Mouse (Mus musculus) neural tube, embryonic 12.5 days (tissue): Measurements from ENCODE around the gene Phf21a. TPM values are rescaled to one million over a fixed set of nuclear protein-coding genes. Genes with fewer than 3 reads are reported as not detected.

ENCODE experiments used
- ATAC-seq: fragments of 200-750 bp; cut with Nextera tagmentation; 2 replicates; pipeline ENCODE4 v1.8.0; 2017; ENCODE audit warnings: low read depth, mild to moderate bottlenecking, moderate TSS enrichment, moderate library complexity; ENCODE audit not compliant: low FRiP score
- H3K27ac ChIP-seq: fragments of 300-500 bp; sonication (generic); 2 replicates; pipeline ENCODE4 v1.5.1; 2016
- H3K27me3 ChIP-seq: fragments of 300-500 bp; sonication (generic); replicated peaks from 2 replicates; pipeline ENCODE4 v1.6.1; 2016; ENCODE audit warnings: mild to moderate bottlenecking
- H3K36me3 ChIP-seq: fragments of 300-500 bp; sonication (generic); 2 replicates; pipeline ENCODE4 v1.6.1; 2016; ENCODE audit warnings: mild to moderate bottlenecking
- H3K4me1 ChIP-seq: fragments of 300-500 bp; sonication (generic); 2 replicates; pipeline ENCODE4 v1.6.1; 2016
- H3K4me2 ChIP-seq: fragments of 300-500 bp; sonication (generic); replicated peaks from 2 replicates; pipeline ENCODE4 v1.6.1; 2016; ENCODE audit warnings: mild to moderate bottlenecking
- H3K4me3 ChIP-seq: fragments of 300-500 bp; sonication (generic); 2 replicates; pipeline ENCODE4 v1.5.1; 2016
- H3K9ac ChIP-seq: fragments of 300-500 bp; sonication (generic); 2 replicates; pipeline ENCODE4 v1.6.1; 2016; ENCODE audit warnings: mild to moderate bottlenecking
- H3K9me3 ChIP-seq: fragments of 300-500 bp; sonication (generic); 2 replicates; pipeline ENCODE4 v1.6.1; 2016; ENCODE audit warnings: mild to moderate bottlenecking
- WGBS: fragments of 180-500 bp; shearing (Covaris S2); methylation state at CpG from one replicate; pipeline ENCODE4 v1.1.7; 2016; 5-methylcytosine and 5-hydroxymethylcytosine counted together
- polyA plus RNA-seq: library from polyadenylated mRNA; unstranded; fragments of >200 nt; fragmentation: Nextera tagmentation; extraction: Ambion mirVana; gene quantifications from 2 replicates; pipeline ENCODE4 v1.2.1, GENCODE M21; 2016

Phf21a gene
- polyA plus RNA-seq, result 37.9 and 38.4 TPM in 2 replicates

GRCm38 (mm10) chr2:92092817-92093216 lies at the start of gene Phf21a:
TSS of gene Phf21a (plus strand) at chr2:92093117.
- ATAC-seq, result no peak
- WGBS, result 79% methylated on average over 2 of the region's 2 CpGs
- Histone ChIP-seq H3K36me3 (no peaks in the 10 kb centered on the region), H3K4me3 (no peak within 1 kb of the TSS), H3K9ac (no peak within 1 kb of the TSS), H3K27me3 (no peaks in the 10 kb centered on the region), H3K9me3 (no peaks in the 10 kb centered on the region), H3K4me1 (no peaks in the 10 kb centered on the region), H3K4me2 (no peak within 1 kb of the TSS), H3K27ac (no peak within 1 kb of the TSS)

GRCm38 (mm10) chr2:92043285-92043684 lies 49.6 kb upstream of the Phf21a start:
- no peak for ATAC-seq
- H3K27me3 ChIP-seq, result no peaks in the 10 kb centered on the region
- no peaks in the 10 kb centered on the region for H3K9me3 ChIP-seq
- H3K4me1 ChIP-seq, result no peaks in the 10 kb centered on the region
- no peak overlapping the region for H3K4me3 ChIP-seq
- no peak overlapping the region for H3K9ac ChIP-seq
- H3K36me3 ChIP-seq, result no peaks in the 10 kb centered on the region
- 87% methylated on average over 12 of the region's 12 CpGs for WGBS
- no peak overlapping the region for H3K27ac ChIP-seq
- H3K4me2 ChIP-seq, result no peak overlapping the region

- no peaks in the 10 kb centered on the region for H3K9me3 ChIP-seq
- H3K27ac ChIP-seq, result no peak overlapping the region
- ATAC-seq, result no peak
- WGBS, result 42% methylated on average over 4 of the region's 4 CpGs
- H3K4me3 ChIP-seq, result no peak overlapping the region
- no peaks in the 10 kb centered on the region for H3K27me3 ChIP-seq
- no peak overlapping the region for H3K9ac ChIP-seq
- no peak overlapping the region for H3K4me2 ChIP-seq
- H3K4me1 ChIP-seq, result no peaks in the 10 kb centered on the region
- no peaks in the 10 kb centered on the region for H3K36me3 ChIP-seq
These were observed 45.3 kb upstream of the Phf21a start for GRCm38 (mm10) chr2:92047601-92048000.

GRCm38 (mm10) chr2:92048034-92048690 lies 44.8 kb upstream of the Phf21a start:
- no peak for ATAC-seq
- H3K4me1 ChIP-seq, result no peaks in the 10 kb centered on the region
- H3K27me3 ChIP-seq, result no peaks in the 10 kb centered on the region
- no peaks in the 10 kb centered on the region for H3K9me3 ChIP-seq
- H3K4me2 ChIP-seq, result no peak overlapping the region
- no peak overlapping the region for H3K27ac ChIP-seq
- WGBS, result 76% methylated on average over 9 of the region's 9 CpGs
- no peak overlapping the region for H3K4me3 ChIP-seq
- no peak overlapping the region for H3K9ac ChIP-seq
- H3K36me3 ChIP-seq, result no peaks in the 10 kb centered on the region

GRCm38 (mm10) chr2:92052188-92052587 lies 40.7 kb upstream of the Phf21a start:
- WGBS, result 78% methylated on average over 8 of the region's 8 CpGs
- no peaks in the 10 kb centered on the region for H3K9me3 ChIP-seq
- no peak overlapping the region for H3K9ac ChIP-seq
- no peak overlapping the region for H3K4me2 ChIP-seq
- H3K36me3 ChIP-seq, result no peaks in the 10 kb centered on the region
- ATAC-seq, result no peak
- H3K27me3 ChIP-seq, result peaks cover 15% of the 10 kb centered on the region
- H3K4me1 ChIP-seq, result peaks cover 8% of the 10 kb centered on the region
- no peak overlapping the region for H3K27ac ChIP-seq
- no peak overlapping the region for H3K4me3 ChIP-seq

- no peak overlapping the region for H3K4me2 ChIP-seq
- H3K9me3 ChIP-seq, result no peaks in the 10 kb centered on the region
- no peak overlapping the region for H3K4me3 ChIP-seq
- no peak overlapping the region for H3K9ac ChIP-seq
- H3K27ac ChIP-seq, result no peak overlapping the region
- H3K4me1 ChIP-seq, result peaks cover 8% of the 10 kb centered on the region
- 48% methylated on average over 2 of the region's 2 CpGs for WGBS
- H3K36me3 ChIP-seq, result no peaks in the 10 kb centered on the region
- peaks cover 15% of the 10 kb centered on the region for H3K27me3 ChIP-seq
- no peak for ATAC-seq
These were observed 40.2 kb upstream of the Phf21a start for GRCm38 (mm10) chr2:92052754-92053153.

- H3K27me3 ChIP-seq, result peaks cover 19% of the 10 kb centered on the region
These were observed 37.7 kb upstream of the Phf21a start for GRCm38 (mm10) chr2:92055101-92055813.

GRCm38 (mm10) chr2:92055831-92056236 lies 37.1 kb upstream of the Phf21a start:
- H3K27ac ChIP-seq, result no peak overlapping the region
- H3K9me3 ChIP-seq, result no peaks in the 10 kb centered on the region
- 4% methylated on average over 14 of the region's 14 CpGs for WGBS
- no peak for ATAC-seq
- no peaks in the 10 kb centered on the region for H3K36me3 ChIP-seq
- H3K4me1 ChIP-seq, result peaks cover 21% of the 10 kb centered on the region
- H3K9ac ChIP-seq, result 0 out of 2 replicates have a peak overlapping the region, but pooled peaks have one; percentile 14
- peaks cover 24% of the 10 kb centered on the region for H3K27me3 ChIP-seq
- H3K4me2 ChIP-seq, result peak overlapping the region; percentile 75
- H3K4me3 ChIP-seq, result peak overlapping the region; percentile 22; the same call in 1 of the 2 replicates

More at GRCm38 (mm10) chr2:92055101-92055813, 37.7 kb upstream of the Phf21a start:
- 0 out of 2 replicates have a peak overlapping the region, but pooled peaks have one; percentile 14 for H3K9ac ChIP-seq
- H3K4me1 ChIP-seq, result peaks cover 20% of the 10 kb centered on the region
- H3K36me3 ChIP-seq, result no peaks in the 10 kb centered on the region
- peak; percentile 35 for ATAC-seq
- no peaks in the 10 kb centered on the region for H3K9me3 ChIP-seq
- peak overlapping the region; percentile 22 for H3K4me3 ChIP-seq
- H3K4me2 ChIP-seq, result peak overlapping the region; percentile 75
- no peak overlapping the region for H3K27ac ChIP-seq
- 4% methylated on average over 38 of the region's 38 CpGs for WGBS

- Histone ChIP-seq H3K4me2 (no peak overlapping the region), H3K36me3 (no peaks in the 10 kb centered on the region), H3K27me3 (peaks cover 25% of the 10 kb centered on the region), H3K9me3 (no peaks in the 10 kb centered on the region), H3K27ac (no peak overlapping the region), H3K9ac (no peak overlapping the region), H3K4me3 (no peak overlapping the region), H3K4me1 (peaks cover 21% of the 10 kb centered on the region)
- ATAC-seq, result no peak
- 76% methylated on average over 13 of the region's 13 CpGs for WGBS
These were observed 36.2 kb upstream of the Phf21a start for GRCm38 (mm10) chr2:92056760-92057159.

GRCm38 (mm10) chr2:92058469-92058868 lies 34.4 kb upstream of the Phf21a start:
- WGBS, result under 1% methylated on average over 29 of the region's 29 CpGs
- H3K36me3 ChIP-seq, result no peaks in the 10 kb centered on the region
- H3K9ac ChIP-seq, result peak overlapping the region; percentile 81
- peak; percentile 42; the same call in 1 of the 2 replicates for ATAC-seq
- H3K27me3 ChIP-seq, result peaks cover 25% of the 10 kb centered on the region
- H3K9me3 ChIP-seq, result no peaks in the 10 kb centered on the region
- H3K27ac ChIP-seq, result no peak overlapping the region
- peak overlapping the region; percentile 98 for H3K4me2 ChIP-seq
- H3K4me1 ChIP-seq, result peaks cover 21% of the 10 kb centered on the region
- H3K4me3 ChIP-seq, result peak overlapping the region; percentile 62

GRCm38 (mm10) chr2:92058936-92059335 lies 34.0 kb upstream of the Phf21a start:
- H3K27me3 ChIP-seq, result peaks cover 23% of the 10 kb centered on the region
- ATAC-seq, result peak; percentile 10

GRCm38 (mm10) chr2:92059481-92060220 lies 33.3 kb upstream of the Phf21a start:
- ATAC-seq, result peak; percentile 84
- Histone ChIP-seq H3K27me3 (peaks cover 16% of the 10 kb centered on the region), H3K9me3 (no peaks in the 10 kb centered on the region), H3K27ac (no peak overlapping the region), H3K4me1 (peaks cover 21% of the 10 kb centered on the region), H3K9ac (peak overlapping the region; percentile 81), H3K4me2 (peak overlapping the region; percentile 98), H3K4me3 (peak overlapping the region; percentile 62), H3K36me3 (no peaks in the 10 kb centered on the region)
- under 1% methylated on average over 63 of the region's 63 CpGs for WGBS

More at GRCm38 (mm10) chr2:92058936-92059335, 34.0 kb upstream of the Phf21a start:
- peaks cover 21% of the 10 kb centered on the region for H3K4me1 ChIP-seq
- peak overlapping the region; percentile 62 for H3K4me3 ChIP-seq
- H3K9me3 ChIP-seq, result no peaks in the 10 kb centered on the region
- no peaks in the 10 kb centered on the region for H3K36me3 ChIP-seq
- 3% methylated on average over 11 of the region's 11 CpGs for WGBS
- peak overlapping the region; percentile 98 for H3K4me2 ChIP-seq
- no peak overlapping the region for H3K27ac ChIP-seq
- H3K9ac ChIP-seq, result peak overlapping the region; percentile 81
